Mouse (Mus musculus) 3134 (cell line): ENCODE measurements around the gene Megf6.

Experiments used
- DNase-seq: peaks from one replicate; pipeline ENCODE4 v3.0.0-alpha.2; 2011; ENCODE audit warnings: low spot score; ENCODE audit not compliant: insufficient read length; ENCODE audit errors: extremely low read depth

Gene Megf6

GRCm38 (mm10) chr4:154209054-154209453 is 38.5 kb downstream of the Megf6 start:
- DNase-seq: no peak

- no peak for DNase-seq
These were observed 39.3 kb downstream of the Megf6 start for GRCm38 (mm10) chr4:154209825-154210224.

GRCm38 (mm10) chr4:154211459-154211858 is 40.9 kb downstream of the Megf6 start:
- no peak for DNase-seq

- DNase-seq: no peak
These were observed 43.1 kb downstream of the Megf6 start for GRCm38 (mm10) chr4:154213586-154213985.

- no peak for DNase-seq
These were observed 43.5 kb downstream of the Megf6 start for GRCm38 (mm10) chr4:154214075-154214474.

- DNase-seq: no peak
These were observed 47.3 kb downstream of the Megf6 start for GRCm38 (mm10) chr4:154217711-154218350.

- no peak for DNase-seq
These were observed 52.2 kb downstream of the Megf6 start for GRCm38 (mm10) chr4:154222773-154223172.

GRCm38 (mm10) chr4:154224267-154224969 is 53.9 kb downstream of the Megf6 start:
- DNase-seq: no peak

GRCm38 (mm10) chr4:154224970-154225309 is 54.4 kb downstream of the Megf6 start:
- DNase-seq: no peak

GRCm38 (mm10) chr4:154226678-154227077 is 56.1 kb downstream of the Megf6 start:
- DNase-seq: no peak

GRCm38 (mm10) chr4:154228336-154228735 is 57.8 kb downstream of the Megf6 start:
- no peak for DNase-seq

GRCm38 (mm10) chr4:154229569-154229968 is 59.0 kb downstream of the Megf6 start:
- DNase-seq: no peak

- no peak for DNase-seq
These were observed 60.9 kb downstream of the Megf6 start for GRCm38 (mm10) chr4:154231380-154231779.

- no peak for DNase-seq
These were observed 61.8 kb downstream of the Megf6 start for GRCm38 (mm10) chr4:154232295-154232694.

- DNase-seq: no peak
These were observed 65.5 kb downstream of the Megf6 start for GRCm38 (mm10) chr4:154236001-154236400.

GRCm38 (mm10) chr4:154236893-154237292 is 66.4 kb downstream of the Megf6 start:
- no peak for DNase-seq

- no peak for DNase-seq
These were observed 66.8 kb downstream of the Megf6 start for GRCm38 (mm10) chr4:154237306-154237705.

- no peak for DNase-seq
These were observed 68.7 kb downstream of the Megf6 start for GRCm38 (mm10) chr4:154239199-154239598.

- no peak for DNase-seq
These were observed 70.1 kb downstream of the Megf6 start for GRCm38 (mm10) chr4:154240608-154241007.

GRCm38 (mm10) chr4:154245342-154245741 is 74.8 kb downstream of the Megf6 start:
- peak; percentile 77 for DNase-seq

GRCm38 (mm10) chr4:154246115-154247040 is 75.8 kb downstream of the Megf6 start:
- DNase-seq: peak; percentile 70
